21 mouse cellular contexts compared by ENCODE assay signal in genomic region chr7:89590542-89591251, GRCm38 (mm10). TPM values are rescaled to one million over a fixed set of nuclear protein-coding genes. Genes with fewer than 3 reads are reported as not detected.
DNase-seq lines count a peak whose midpoint lies in the region; ATAC-seq and TF ChIP-seq lines count a peak whose summit lies in the region.
"Had no signal": no experiment of that assay in that cellular context is flagged by ENCODE, and none has a peak within 500 bp of the region (broad histone marks: within the 10 kb centered on the region; RNA-seq: fewer than 3 reads in every experiment).

No protein-coding gene starts in this region.

- H3K36me3 ChIP-seq in forebrain, postnatal 0 days (ENCODE audit: insufficient read depth): no peaks in the 10 kb centered on the region
- no peaks in the 10 kb centered on the region for H3K36me3 ChIP-seq in kidney, embryonic 16.5 days (ENCODE audit: insufficient read depth, low read length)
- H3K36me3 ChIP-seq: embryonic facial prominence, embryonic 12.5 days; hindbrain, embryonic 12.5 days; limb, embryonic 15.5 days; liver, embryonic 15.5 days had no signal

- no peaks in the 10 kb centered on the region for H3K27me3 ChIP-seq in forebrain, postnatal 0 days (ENCODE audit: insufficient read depth, low read length)
- no peaks in the 10 kb centered on the region for H3K27me3 ChIP-seq in kidney, embryonic 16.5 days (ENCODE audit: insufficient read depth, low read length)
- H3K27me3 ChIP-seq: embryonic facial prominence, embryonic 12.5 days; hindbrain, embryonic 12.5 days; limb, embryonic 15.5 days; liver, embryonic 15.5 days had no signal

- no peak overlapping the region for H3K9ac ChIP-seq in forebrain, postnatal 0 days
- H3K9ac ChIP-seq in kidney, embryonic 16.5 days (replicated peaks; ENCODE audit: low read length): no peak overlapping the region
- H3K9ac ChIP-seq: embryonic facial prominence, embryonic 12.5 days; hindbrain, embryonic 12.5 days; limb, embryonic 15.5 days; liver, embryonic 15.5 days had no signal

- no peak for TF ChIP-seq POLR2A in brain, embryonic 14.5 days (IDR thresholded peaks at IDR 0.05; ENCODE audit: borderline replicate concordance, extremely low read depth, insufficient read depth, insufficient read length, poor library complexity, severe bottlenecking)

- DNase-seq in layer of hippocampus, adult 11-12 months (ENCODE audit: low spot score): peak; percentile 4
- DNase-seq in layer of hippocampus, postnatal 25 days (ENCODE audit: extremely low spot score in 1 of 2, low spot score in 1 of 2): no peak
- peak; percentile 38 for DNase-seq in brain, embryonic 14.5 days (ENCODE audit: low read depth)
- DNase-seq in forebrain, postnatal 0 days: peak; percentile 45
- peak; percentile 6 for DNase-seq in right cerebral cortex, postnatal 14 days
- no peak for DNase-seq in embryo, embryonic 10.5 days (ENCODE audit: low spot score)
- DNase-seq: adrenal gland, postnatal 36 days; B cell, adult 2 months; cerebellum, adult 8-10 months; kidney, adult 8-10 months; kidney, postnatal 36 days; spleen, adult 18-20 months; thymus, adult 18-20 months had no signal

- H3K27ac ChIP-seq in forebrain, postnatal 0 days (ENCODE audit: low read depth, low read length): no peak overlapping the region
- no peak overlapping the region for H3K27ac ChIP-seq in kidney, embryonic 16.5 days (ENCODE audit: low read length)
- H3K27ac ChIP-seq: embryonic facial prominence, embryonic 12.5 days; hindbrain, embryonic 12.5 days; limb, embryonic 15.5 days; liver, embryonic 15.5 days had no signal

- H3K9me3 ChIP-seq in forebrain, postnatal 0 days (ENCODE audit: low read length): no peaks in the 10 kb centered on the region
- no peaks in the 10 kb centered on the region for H3K9me3 ChIP-seq in kidney, embryonic 16.5 days (ENCODE audit: low read length)
- H3K9me3 ChIP-seq: embryonic facial prominence, embryonic 12.5 days; hindbrain, embryonic 12.5 days; limb, embryonic 15.5 days; liver, embryonic 15.5 days had no signal

- no peak overlapping the region for H3K4me3 ChIP-seq in forebrain, postnatal 0 days (ENCODE audit: low read depth, low read length)
- no peak overlapping the region for H3K4me3 ChIP-seq in kidney, embryonic 16.5 days (ENCODE audit: low read length)
- H3K4me3 ChIP-seq: embryonic facial prominence, embryonic 12.5 days; erythroblast, embryonic 14.5 days; hindbrain, embryonic 12.5 days; limb, embryonic 15.5 days; liver, embryonic 15.5 days had no signal

- peak; percentile 93 for ATAC-seq in forebrain, postnatal 0 days
- ATAC-seq in kidney, embryonic 16.5 days (ENCODE audit: low FRiP score, low TSS enrichment): no peak

- H3K4me1 ChIP-seq in forebrain, postnatal 0 days (ENCODE audit: insufficient read depth): no peaks in the 10 kb centered on the region
- no peaks in the 10 kb centered on the region for H3K4me1 ChIP-seq in kidney, embryonic 16.5 days (ENCODE audit: insufficient read depth, low read length)
- H3K4me1 ChIP-seq: embryonic facial prominence, embryonic 12.5 days; hindbrain, embryonic 12.5 days; limb, embryonic 15.5 days; liver, embryonic 15.5 days had no signal

- TF ChIP-seq CTCF in brain, embryonic 14.5 days (IDR thresholded peaks at IDR 0.05; ENCODE audit: borderline replicate concordance, extremely low read depth, insufficient read depth, insufficient read length): no peak
- no peak for TF ChIP-seq CTCF in forebrain, postnatal 0 days (IDR thresholded peaks at IDR 0.05; ENCODE audit: low read depth)

- WGBS in forebrain, postnatal 0 days: 58% methylated on average over 3 of the region's 3 CpGs
- 77% methylated on average over 3 of the region's 3 CpGs for WGBS in kidney, embryonic 16.5 days

- no peak overlapping the region for H3K4me2 ChIP-seq in forebrain, postnatal 0 days (ENCODE audit: low read depth)
- H3K4me2 ChIP-seq in kidney, embryonic 16.5 days (replicated peaks; ENCODE audit: low read depth, low read length): no peak overlapping the region
- H3K4me2 ChIP-seq: embryonic facial prominence, embryonic 12.5 days; heart, embryonic 11.5 days; hindbrain, embryonic 12.5 days; limb, embryonic 15.5 days; liver, embryonic 15.5 days; midbrain, embryonic 11.5 days had no signal

RNA-seq across cellular contexts. Expression of gene Me3, which starts 41.5 kb away (rescaled TPM):
- total RNA-seq in layer of hippocampus, postnatal 25 days (2021): 10 to 100 TPM; 85.8 to 90.6 TPM
- 2.0 and 3.7 TPM in 2 replicates for polyA plus RNA-seq in brain, embryonic 14.5 days (2012; rRNA removed)
- total RNA-seq in forebrain, postnatal 0 days (2014; rRNA removed): 11.8 and 15.6 TPM in 2 replicates
- polyA plus RNA-seq in forebrain, postnatal 0 days (2015; fragmentation: Nextera tagmentation; extraction: Ambion mirVana): 14.7 and 15.1 TPM in 2 replicates
- polyA plus RNA-seq in kidney, embryonic 16.5 days (2015; fragmentation: Nextera tagmentation; extraction: Ambion mirVana): 18.1 and 20.2 TPM in 2 replicates
- polyA plus RNA-seq: erythroblast, embryonic 14.5 days had no signal

Comparison
In these comparisons a context has a peak if more than half of its experiments do, and no peak if none do; other contexts are left out.
1. DNase-seq: peak in layer of hippocampus, adult 11-12 months (single experiment), brain, embryonic 14.5 days (single experiment), forebrain, postnatal 0 days (single experiment) and right cerebral cortex, postnatal 14 days (single experiment); none in layer of hippocampus, postnatal 25 days (0 of 2) and embryo, embryonic 10.5 days (single experiment).